Mouse (Mus musculus) stomach, embryonic 15.5 days (tissue): ENCODE measurements at regions not wholly inside any gene's neighbourhood (a gene's known extent, or its start where the extent isn't known, plus 50 kb on each side); places are given as distances from the start of the nearest gene placed in this dataset.

ENCODE experiments used
- ATAC-seq: fragments of 200-750 bp; cut with Nextera tagmentation; 2 replicates; pipeline ENCODE4 v1.8.0; 2017; ENCODE audit warnings: low read depth, moderate number of reproducible peaks, moderate TSS enrichment; ENCODE audit not compliant: insufficient read depth, low FRiP score
- H3K27ac ChIP-seq: fragments of 300-500 bp; sonication (generic); 2 replicates; pipeline ENCODE4 v1.5.1; 2015; ENCODE audit warnings: mild to moderate bottlenecking, inconsistent platforms
- H3K27me3 ChIP-seq: fragments of 300-500 bp; sonication (generic); replicated peaks from 2 replicates; pipeline ENCODE4 v1.6.1; 2015; ENCODE audit warnings: inconsistent platforms
- H3K36me3 ChIP-seq: fragments of 300-500 bp; sonication (generic); 2 replicates; pipeline ENCODE4 v1.6.1; 2015; ENCODE audit warnings: inconsistent platforms
- H3K4me1 ChIP-seq: fragments of 300-500 bp; sonication (generic); 2 replicates; pipeline ENCODE4 v1.6.1; 2015; ENCODE audit warnings: inconsistent platforms
- H3K4me2 ChIP-seq: fragments of 300-500 bp; sonication (generic); 2 replicates; pipeline ENCODE4 v1.6.1; 2015; ENCODE audit warnings: mild to moderate bottlenecking, inconsistent platforms
- H3K4me3 ChIP-seq: fragments of 300-500 bp; sonication (generic); replicated peaks from 2 replicates; pipeline ENCODE4 v1.5.1; 2015; ENCODE audit warnings: inconsistent platforms
- H3K9ac ChIP-seq: fragments of 300-500 bp; sonication (generic); 2 replicates; pipeline ENCODE4 v1.6.1; 2015; ENCODE audit warnings: inconsistent platforms
- H3K9me3 ChIP-seq: fragments of 300-500 bp; sonication (generic); 2 replicates; pipeline ENCODE4 v1.6.1; 2016; ENCODE audit warnings: inconsistent platforms
- WGBS: fragments of 180-500 bp; shearing (Covaris S2); methylation state at CpG from one replicate; pipeline ENCODE4 v1.1.7; 2015; 5-methylcytosine and 5-hydroxymethylcytosine counted together

DNA sequence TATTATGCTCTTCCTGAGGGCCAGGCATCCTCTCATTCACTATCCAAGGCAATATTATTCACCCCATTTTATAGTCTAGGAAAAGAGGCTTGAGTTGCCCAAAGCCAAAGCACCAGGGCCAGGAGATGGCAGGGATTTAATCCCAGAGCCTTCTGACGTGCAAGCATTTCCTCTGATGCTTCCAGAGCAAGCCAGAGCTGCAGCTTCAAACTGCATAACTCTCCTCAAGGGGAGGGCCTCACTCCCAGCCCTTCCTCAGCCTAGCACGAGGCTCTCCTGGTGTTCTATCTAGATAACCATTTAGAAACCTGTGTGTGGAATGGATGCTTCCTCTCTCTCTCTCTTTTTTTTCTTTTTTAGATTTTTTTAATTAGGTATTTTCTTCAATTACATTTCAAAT lies 130.0 kb upstream of the Syt13 start:
- ATAC-seq, result no peak
- H3K9me3 ChIP-seq, result no peaks in the 10 kb centered on the region
- H3K27ac ChIP-seq, result no peak overlapping the region
- no peaks in the 10 kb centered on the region for H3K4me1 ChIP-seq
- no peak overlapping the region for H3K4me3 ChIP-seq
- no peak overlapping the region for H3K4me2 ChIP-seq
- 46% methylated on average over 2 of the region's 2 CpGs for WGBS
- H3K36me3 ChIP-seq, result no peaks in the 10 kb centered on the region
- H3K27me3 ChIP-seq, result no peaks in the 10 kb centered on the region
- H3K9ac ChIP-seq, result no peak overlapping the region

DNA sequence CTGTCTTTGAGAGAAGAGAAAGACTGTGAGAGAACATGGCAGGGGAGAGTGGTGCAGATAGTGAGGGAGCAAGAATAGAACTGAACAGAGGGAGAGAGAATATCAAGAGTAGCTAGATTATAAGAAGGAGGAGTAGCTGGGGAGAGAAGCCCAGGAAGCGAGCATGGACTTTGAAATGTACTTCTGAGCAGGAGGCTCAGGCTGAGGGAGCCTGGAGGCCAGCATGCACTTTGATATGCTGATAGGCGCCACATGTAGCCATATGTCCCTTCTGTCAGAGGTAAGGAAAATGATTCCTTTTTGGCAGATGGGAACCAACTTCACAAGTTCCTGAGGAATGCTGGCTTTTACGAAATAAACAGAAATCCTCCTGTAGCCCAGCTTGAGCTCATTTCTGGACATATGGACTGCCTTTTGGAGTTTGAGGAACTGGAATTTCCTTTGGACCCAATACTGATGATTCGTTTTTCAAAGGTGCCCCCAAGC lies 126.9 kb upstream of the Syt13 start:
- no peaks in the 10 kb centered on the region for H3K4me1 ChIP-seq
- no peaks in the 10 kb centered on the region for H3K36me3 ChIP-seq
- no peak overlapping the region for H3K27ac ChIP-seq
- no peaks in the 10 kb centered on the region for H3K27me3 ChIP-seq
- no peak overlapping the region for H3K4me2 ChIP-seq
- WGBS, result 47% methylated on average over 4 of the region's 4 CpGs
- ATAC-seq, result no peak
- no peak overlapping the region for H3K9ac ChIP-seq
- H3K4me3 ChIP-seq, result no peak overlapping the region
- H3K9me3 ChIP-seq, result no peaks in the 10 kb centered on the region

DNA sequence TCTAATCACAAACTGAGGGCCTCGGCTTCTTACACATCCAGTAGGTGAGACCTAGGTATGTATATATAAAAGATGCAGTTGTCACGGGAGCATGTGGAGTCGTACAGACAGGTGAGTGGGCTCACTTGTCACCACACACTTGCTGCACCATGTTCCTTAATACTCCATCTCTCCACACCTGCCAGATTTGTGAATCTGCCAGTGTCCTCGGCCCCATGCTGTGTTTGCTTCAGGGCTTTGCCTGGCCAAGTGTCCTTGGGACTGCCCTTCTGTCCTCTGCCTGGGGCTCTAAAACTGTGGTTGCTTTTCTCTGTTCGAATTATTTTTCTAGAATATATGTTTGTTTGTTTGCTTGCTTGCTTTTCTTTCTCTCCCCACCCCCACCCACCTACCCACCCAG lies 126.0 kb upstream of the Syt13 start:
- Histone ChIP-seq H3K9me3 (no peaks in the 10 kb centered on the region), H3K4me3 (no peak overlapping the region), H3K27ac (no peak overlapping the region), H3K9ac (no peak overlapping the region), H3K4me1 (no peaks in the 10 kb centered on the region), H3K36me3 (no peaks in the 10 kb centered on the region), H3K27me3 (no peaks in the 10 kb centered on the region), H3K4me2 (no peak overlapping the region)
- 74% methylated on average over 5 of the region's 5 CpGs for WGBS
- ATAC-seq, result no peak

DNA sequence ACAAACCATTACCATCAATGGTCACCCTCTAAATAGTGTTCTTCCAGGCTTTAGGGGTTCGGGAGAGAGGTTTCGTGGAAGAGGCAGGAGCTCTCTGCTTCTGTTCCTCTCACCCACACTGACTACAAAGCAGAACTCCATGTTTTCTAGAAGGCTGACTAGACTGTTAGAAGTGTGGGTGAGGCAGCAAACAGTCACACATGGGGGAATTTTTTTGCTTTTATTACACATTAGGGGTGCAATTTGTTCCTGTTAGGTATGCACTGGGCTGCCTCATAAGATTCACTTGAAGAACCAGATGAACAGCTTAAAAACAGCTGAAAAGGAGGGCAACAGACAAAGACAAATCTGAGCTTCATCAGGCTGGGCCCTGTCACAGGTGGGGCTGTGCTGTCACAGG lies 124.5 kb upstream of the Syt13 start:
- ATAC-seq, result no peak
- no peaks in the 10 kb centered on the region for H3K9me3 ChIP-seq
- H3K4me1 ChIP-seq, result no peaks in the 10 kb centered on the region
- H3K27ac ChIP-seq, result no peak overlapping the region
- no peak overlapping the region for H3K4me2 ChIP-seq
- WGBS, result 83% methylated on average over 2 of the region's 2 CpGs
- no peaks in the 10 kb centered on the region for H3K27me3 ChIP-seq
- H3K4me3 ChIP-seq, result no peak overlapping the region
- no peak overlapping the region for H3K9ac ChIP-seq
- H3K36me3 ChIP-seq, result no peaks in the 10 kb centered on the region

DNA sequence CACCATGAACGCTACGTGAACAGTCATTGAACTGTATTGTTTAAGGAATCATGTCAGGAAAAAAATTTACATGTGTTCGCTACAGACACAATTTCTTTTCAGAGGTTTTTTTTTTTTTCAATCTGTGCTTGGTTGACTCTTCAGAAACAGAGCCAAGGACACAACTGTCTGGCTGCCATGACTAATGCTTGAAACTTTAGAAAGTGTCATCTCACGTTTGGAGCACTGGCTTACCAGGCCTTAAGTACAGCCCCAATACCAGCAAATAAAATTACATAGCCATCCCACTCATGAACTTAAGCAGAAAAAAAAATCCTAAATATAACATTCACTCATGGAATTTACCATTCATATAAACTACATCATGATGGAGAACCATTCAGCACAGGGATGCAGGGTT lies 115.1 kb upstream of the Syt13 start:
- Histone ChIP-seq H3K36me3 (no peaks in the 10 kb centered on the region), H3K9ac (no peak overlapping the region), H3K27me3 (no peaks in the 10 kb centered on the region), H3K27ac (no peak overlapping the region), H3K4me1 (no peaks in the 10 kb centered on the region), H3K9me3 (no peaks in the 10 kb centered on the region), H3K4me2 (no peak overlapping the region), H3K4me3 (no peak overlapping the region)
- 66% methylated on average over 4 of the region's 4 CpGs for WGBS
- ATAC-seq, result no peak

DNA sequence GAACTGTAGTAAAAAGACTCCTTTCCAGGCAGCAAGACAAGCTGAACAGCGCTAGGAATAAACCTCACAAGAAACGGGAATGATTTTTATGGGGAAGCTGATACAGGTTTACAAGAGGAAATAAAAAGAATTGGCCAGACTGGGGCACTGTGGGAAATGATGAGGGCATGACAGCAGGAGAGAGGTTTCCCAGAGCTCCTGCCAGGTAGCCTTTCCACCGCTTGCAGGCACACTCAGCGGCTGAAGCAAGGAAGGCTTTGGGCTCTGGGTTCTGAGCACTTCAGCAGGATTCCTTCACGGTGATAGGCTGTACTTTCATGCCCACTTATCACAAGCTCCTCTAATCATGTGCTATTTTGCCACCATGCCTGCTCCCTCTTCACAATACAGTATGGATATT lies 114.2 kb upstream of the Syt13 start:
- Histone ChIP-seq H3K27me3 (no peaks in the 10 kb centered on the region), H3K4me1 (no peaks in the 10 kb centered on the region; the same call in 1 of the 2 replicates), H3K4me2 (no peak overlapping the region), H3K9me3 (no peaks in the 10 kb centered on the region), H3K27ac (no peak overlapping the region), H3K9ac (no peak overlapping the region), H3K36me3 (no peaks in the 10 kb centered on the region), H3K4me3 (no peak overlapping the region)
- 70% methylated on average over 5 of the region's 5 CpGs for whole genome bisulfite sequencing
- no peak for ATAC-seq

DNA sequence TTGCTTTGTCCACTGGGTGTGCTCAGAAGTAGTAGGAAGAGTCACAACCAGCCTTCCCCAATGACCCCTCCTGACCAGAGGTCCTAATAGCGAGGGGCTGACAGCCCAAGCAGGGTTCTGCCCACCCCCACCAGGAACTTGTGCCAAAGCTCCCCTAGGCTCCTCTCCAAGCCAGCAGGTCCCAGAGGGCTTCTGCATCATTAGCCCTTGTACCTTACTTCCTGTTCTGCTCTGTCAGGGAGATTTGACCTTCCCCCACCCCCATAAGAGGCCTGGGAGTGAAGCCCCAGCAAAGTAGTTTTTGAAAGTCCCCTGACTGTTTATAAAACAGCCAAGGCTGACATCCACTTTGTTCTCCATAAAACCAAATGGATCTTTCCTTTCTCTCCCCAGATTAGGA lies 110.0 kb upstream of the Syt13 start:
- Histone ChIP-seq H3K27me3 (no peaks in the 10 kb centered on the region), H3K9ac (no peak overlapping the region), H3K4me2 (no peak overlapping the region), H3K9me3 (no peaks in the 10 kb centered on the region), H3K36me3 (no peaks in the 10 kb centered on the region), H3K4me3 (no peak overlapping the region), H3K4me1 (peaks cover 2% of the 10 kb centered on the region; the same call in 1 of the 2 replicates), H3K27ac (no peak overlapping the region; the same call in 1 of the 2 replicates)
- no peak for ATAC-seq
- 36% methylated on average over 1 of the region's 1 CpGs for whole genome bisulfite sequencing

DNA sequence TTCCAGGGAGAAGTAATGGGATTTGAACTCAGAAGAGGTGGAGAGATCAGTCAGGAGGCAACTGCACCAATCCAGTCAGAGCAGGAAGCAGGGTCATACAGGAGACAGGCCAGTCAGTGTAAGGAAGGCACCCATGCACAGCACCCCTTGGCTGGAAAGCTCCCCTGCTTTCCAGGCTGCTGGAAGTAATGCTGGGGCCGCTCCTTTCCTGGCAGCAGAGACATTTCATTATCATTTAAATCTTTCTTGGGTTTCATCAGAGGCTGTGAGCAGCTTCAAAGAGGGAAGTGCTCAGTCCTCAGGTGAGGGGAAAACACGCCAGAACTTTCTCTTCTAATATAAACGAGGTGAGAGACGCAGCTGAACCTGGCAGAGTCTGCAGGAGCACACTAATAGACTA lies 109.1 kb upstream of the Syt13 start:
- H3K36me3 ChIP-seq, result no peaks in the 10 kb centered on the region
- WGBS, result 32% methylated on average over 4 of the region's 4 CpGs
- no peak overlapping the region for H3K4me2 ChIP-seq
- H3K4me1 ChIP-seq, result peaks cover 2% of the 10 kb centered on the region; the same call in 1 of the 2 replicates
- H3K9ac ChIP-seq, result no peak overlapping the region
- H3K27me3 ChIP-seq, result no peaks in the 10 kb centered on the region
- no peak overlapping the region for H3K27ac ChIP-seq
- no peaks in the 10 kb centered on the region for H3K9me3 ChIP-seq
- no peak for ATAC-seq
- no peak overlapping the region for H3K4me3 ChIP-seq

DNA sequence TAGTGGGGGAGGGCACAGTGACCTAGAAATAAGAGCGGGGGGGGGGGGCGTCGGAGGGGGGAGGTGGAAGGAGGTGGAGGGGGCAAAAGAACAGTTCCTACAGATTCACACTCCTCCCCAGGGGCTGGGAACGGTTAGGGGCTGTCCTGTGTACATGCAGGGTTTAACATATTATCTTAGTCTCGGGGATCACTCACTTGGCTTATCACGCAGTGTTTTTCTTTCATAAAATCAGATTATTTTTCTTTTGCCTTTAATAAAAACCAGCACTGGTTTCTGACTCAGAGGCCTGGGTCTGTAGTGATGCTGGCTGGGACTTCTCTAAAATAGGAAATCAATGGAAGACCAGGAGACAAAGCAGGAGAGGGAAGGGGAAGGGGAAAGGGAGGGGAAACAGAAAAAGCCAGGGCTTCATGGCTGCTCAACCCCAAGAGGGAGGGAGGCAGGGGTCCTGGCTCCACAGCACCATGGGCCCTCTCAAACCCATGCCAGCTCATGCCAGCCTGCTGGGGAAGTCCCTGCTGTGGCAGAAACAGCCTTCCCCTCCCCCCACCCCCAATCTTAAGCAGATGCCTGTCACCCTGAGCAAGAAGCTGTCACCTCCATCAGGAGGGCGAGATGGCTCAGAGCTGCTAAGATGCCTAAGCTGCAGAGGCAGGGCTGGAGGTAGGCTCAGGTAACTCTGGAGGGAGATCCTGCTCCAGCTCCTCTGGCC lies 108.3 kb upstream of the Syt13 start:
- Histone ChIP-seq H3K4me3 (no peak overlapping the region), H3K9ac (no peak overlapping the region), H3K27me3 (no peaks in the 10 kb centered on the region), H3K4me1 (peaks cover 2% of the 10 kb centered on the region; the same call in 1 of the 2 replicates), H3K27ac (no peak overlapping the region), H3K4me2 (no peak overlapping the region), H3K9me3 (no peaks in the 10 kb centered on the region), H3K36me3 (no peaks in the 10 kb centered on the region)
- no peak for ATAC-seq
- 17% methylated on average over 7 of the region's 7 CpGs for WGBS

DNA sequence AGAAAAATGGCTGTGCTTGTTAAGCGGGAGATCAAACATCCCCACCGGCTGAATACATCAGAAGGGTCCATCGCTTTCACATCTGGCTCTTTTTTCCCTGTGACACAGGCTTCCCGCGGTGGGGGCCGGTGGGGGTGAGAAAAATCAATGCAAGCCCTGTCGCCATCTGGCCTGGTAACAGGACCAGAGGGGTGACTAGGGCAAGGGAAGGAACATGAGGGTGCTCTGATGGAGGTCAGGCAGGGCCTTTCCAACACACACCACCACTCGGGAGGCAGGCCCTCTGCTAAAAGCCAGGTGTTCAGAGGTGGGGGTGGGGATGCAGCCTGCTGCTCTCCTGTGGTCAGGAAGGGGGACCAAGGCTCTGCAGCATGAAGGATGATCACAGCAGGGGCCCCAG lies 107.5 kb upstream of the Syt13 start:
- peaks cover 2% of the 10 kb centered on the region; the same call in 1 of the 2 replicates for H3K4me1 ChIP-seq
- H3K36me3 ChIP-seq, result no peaks in the 10 kb centered on the region
- H3K9ac ChIP-seq, result no peak overlapping the region
- 11% methylated on average over 8 of the region's 8 CpGs for WGBS
- no peak overlapping the region for H3K27ac ChIP-seq
- no peak overlapping the region for H3K4me3 ChIP-seq
- no peak for ATAC-seq
- H3K27me3 ChIP-seq, result no peaks in the 10 kb centered on the region
- H3K4me2 ChIP-seq, result no peak overlapping the region
- no peaks in the 10 kb centered on the region for H3K9me3 ChIP-seq

DNA sequence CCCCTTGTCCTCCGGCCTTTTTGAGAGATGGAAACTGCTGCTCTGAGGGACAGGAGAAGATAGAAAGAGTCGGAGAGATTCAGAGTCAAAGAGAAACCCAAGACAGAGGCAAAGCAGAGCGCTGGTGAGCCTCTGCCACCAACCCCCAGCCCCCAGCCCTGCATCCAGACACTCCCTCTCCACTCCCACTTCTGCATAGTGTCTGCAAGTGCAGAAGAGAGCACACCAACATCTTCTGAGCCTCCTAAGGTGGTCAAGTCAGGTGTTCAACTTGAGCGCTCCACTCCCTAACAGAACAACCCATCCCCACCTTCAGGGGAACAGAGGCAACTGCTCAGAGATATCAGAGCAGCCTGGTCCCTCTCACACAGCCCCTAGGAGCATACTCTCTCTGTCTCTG lies 106.8 kb upstream of the Syt13 start:
- Histone ChIP-seq H3K9me3 (no peaks in the 10 kb centered on the region), H3K4me2 (no peak overlapping the region), H3K27me3 (no peaks in the 10 kb centered on the region), H3K4me3 (no peak overlapping the region), H3K9ac (no peak overlapping the region), H3K36me3 (no peaks in the 10 kb centered on the region), H3K4me1 (peaks cover 2% of the 10 kb centered on the region; the same call in 1 of the 2 replicates), H3K27ac (no peak overlapping the region)
- WGBS, result 74% methylated on average over 4 of the region's 4 CpGs
- no peak for ATAC-seq

DNA sequence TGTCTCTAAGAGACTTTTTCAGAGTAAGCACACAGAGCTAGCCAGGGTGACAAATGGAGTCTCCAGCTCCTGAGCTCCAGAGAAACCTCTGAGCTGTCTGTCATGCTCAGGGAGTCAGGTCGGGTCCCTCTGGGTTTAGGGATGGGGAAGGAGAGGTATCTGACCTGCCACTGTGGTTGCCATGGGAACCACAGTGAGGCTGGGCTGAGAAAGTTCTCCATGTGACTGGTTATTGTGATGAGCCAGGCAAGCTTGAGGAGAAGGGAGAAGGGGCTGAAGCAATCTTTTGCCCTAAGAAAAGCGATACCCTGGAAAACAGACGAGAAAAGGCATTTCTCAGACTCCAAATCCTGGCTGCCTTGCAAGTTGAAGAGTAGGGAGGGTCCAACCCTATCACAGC lies 105.7 kb upstream of the Syt13 start:
- Histone ChIP-seq H3K4me1 (peaks cover 2% of the 10 kb centered on the region; the same call in 1 of the 2 replicates), H3K9ac (no peak overlapping the region), H3K4me2 (no peak overlapping the region), H3K4me3 (no peak overlapping the region), H3K27ac (no peak overlapping the region), H3K9me3 (no peaks in the 10 kb centered on the region), H3K27me3 (no peaks in the 10 kb centered on the region), H3K36me3 (no peaks in the 10 kb centered on the region)
- no peak for ATAC-seq
- WGBS, result 27% methylated on average over 3 of the region's 3 CpGs
